Mouse (Mus musculus) limb, embryonic 10.5 days (tissue): Measurements from ENCODE around the gene Nrcam. TPM values are rescaled to one million over a fixed set of nuclear protein-coding genes. Genes with fewer than 3 reads are reported as not detected.

ENCODE experiments used
- DNase-seq: peaks from one replicate; pipeline ENCODE4 v3.0.0-alpha.2; 2017; ENCODE audit warnings: low spot score
- H3K27ac ChIP-seq: fragments of 300-500 bp; sonication (generic); 2 replicates; pipeline ENCODE4 v1.5.1; 2016; ENCODE audit warnings: mild to moderate bottlenecking
- H3K27me3 ChIP-seq: fragments of 300-500 bp; sonication (generic); 2 replicates; pipeline ENCODE4 v1.6.1; 2016; ENCODE audit warnings: low read depth, mild to moderate bottlenecking; ENCODE audit not compliant: poor library complexity, severe bottlenecking
- H3K36me3 ChIP-seq: fragments of 300-500 bp; sonication (generic); 2 replicates; pipeline ENCODE4 v1.6.1; 2016; ENCODE audit warnings: mild to moderate bottlenecking, moderate library complexity
- H3K4me1 ChIP-seq: fragments of 300-500 bp; sonication (generic); 2 replicates; pipeline ENCODE4 v1.6.1; 2016
- H3K4me3 ChIP-seq: fragments of 300-500 bp; sonication (generic); 2 replicates; pipeline ENCODE4 v1.5.1; 2016; ENCODE audit warnings: mild to moderate bottlenecking, moderate library complexity
- H3K9me3 ChIP-seq: fragments of 300-500 bp; sonication (generic); replicated peaks from 2 replicates; pipeline ENCODE4 v1.6.1; 2016; ENCODE audit warnings: mild to moderate bottlenecking
- WGBS: fragments of 180-500 bp; shearing (Covaris S2); methylation state at CpG from one replicate; pipeline ENCODE4 v1.1.7; 2016; 5-methylcytosine and 5-hydroxymethylcytosine counted together
- polyA plus RNA-seq: library from polyadenylated mRNA; unstranded; fragments of >200 nt; fragmentation: Nextera tagmentation; extraction: Ambion mirVana; gene quantifications from 2 replicates; pipeline ENCODE4 v1.2.1, GENCODE M21; 2016

The Nrcam gene
- polyA plus RNA-seq, 1 experiment from 2014 or later = 0.91 TPM

GRCm38 (mm10) chr12:44457961-44458360 is 129.3 kb downstream of the Nrcam start:
- no peak overlapping the region for H3K27ac ChIP-seq
- DNase-seq = no peak
- no peaks in the 10 kb centered on the region for H3K36me3 ChIP-seq
- H3K4me1 ChIP-seq = no peaks in the 10 kb centered on the region
- no peaks in the 10 kb centered on the region for H3K9me3 ChIP-seq
- no peaks in the 10 kb centered on the region for H3K27me3 ChIP-seq
- no peak overlapping the region for H3K4me3 ChIP-seq
- 85% methylated on average over 4 of the region's 4 CpGs for WGBS

- H3K27me3 ChIP-seq = no peaks in the 10 kb centered on the region
- H3K4me1 ChIP-seq = no peaks in the 10 kb centered on the region
- H3K4me3 ChIP-seq = no peak overlapping the region
- no peak overlapping the region for H3K27ac ChIP-seq
- H3K36me3 ChIP-seq = no peaks in the 10 kb centered on the region
- WGBS = 72% methylated on average over 4 of the region's 4 CpGs
- H3K9me3 ChIP-seq = no peaks in the 10 kb centered on the region
- DNase-seq = no peak
These were observed 133.8 kb downstream of the Nrcam start for GRCm38 (mm10) chr12:44462436-44462835.

GRCm38 (mm10) chr12:44462976-44463375 is 134.3 kb downstream of the Nrcam start:
- Histone ChIP-seq H3K27me3 (no peaks in the 10 kb centered on the region), H3K4me3 (no peak overlapping the region), H3K9me3 (no peaks in the 10 kb centered on the region), H3K4me1 (no peaks in the 10 kb centered on the region), H3K27ac (no peak overlapping the region), H3K36me3 (no peaks in the 10 kb centered on the region)
- 78% methylated on average over 6 of the region's 6 CpGs for WGBS
- no peak for DNase-seq

GRCm38 (mm10) chr12:44471073-44471472 is 142.4 kb downstream of the Nrcam start:
- H3K9me3 ChIP-seq = no peaks in the 10 kb centered on the region
- no peaks in the 10 kb centered on the region for H3K4me1 ChIP-seq
- H3K27me3 ChIP-seq = no peaks in the 10 kb centered on the region
- H3K36me3 ChIP-seq = no peaks in the 10 kb centered on the region
- H3K27ac ChIP-seq = no peak overlapping the region
- DNase-seq = no peak
- H3K4me3 ChIP-seq = no peak overlapping the region
- 86% methylated on average over 5 of the region's 5 CpGs for WGBS

GRCm38 (mm10) chr12:44475355-44475754 is 146.7 kb downstream of the Nrcam start:
- H3K36me3 ChIP-seq = no peaks in the 10 kb centered on the region
- H3K4me3 ChIP-seq = no peak overlapping the region
- H3K27ac ChIP-seq = no peak overlapping the region
- no peak for DNase-seq
- no peaks in the 10 kb centered on the region for H3K9me3 ChIP-seq
- no peaks in the 10 kb centered on the region for H3K4me1 ChIP-seq
- H3K27me3 ChIP-seq = no peaks in the 10 kb centered on the region

GRCm38 (mm10) chr12:44479260-44480030 is 150.8 kb downstream of the Nrcam start:
- WGBS = 88% methylated on average over 6 of the region's 6 CpGs
- Histone ChIP-seq H3K4me1 (no peaks in the 10 kb centered on the region), H3K36me3 (no peaks in the 10 kb centered on the region), H3K27me3 (no peaks in the 10 kb centered on the region), H3K27ac (no peak overlapping the region), H3K4me3 (no peak overlapping the region), H3K9me3 (no peaks in the 10 kb centered on the region)
- no peak for DNase-seq

GRCm38 (mm10) chr12:44480031-44480419 is 151.3 kb downstream of the Nrcam start:
- Histone ChIP-seq H3K27me3 (no peaks in the 10 kb centered on the region), H3K27ac (no peak overlapping the region), H3K4me1 (no peaks in the 10 kb centered on the region), H3K36me3 (no peaks in the 10 kb centered on the region), H3K9me3 (no peaks in the 10 kb centered on the region), H3K4me3 (no peak overlapping the region)
- WGBS = 94% methylated on average over 2 of the region's 2 CpGs
- no peak for DNase-seq

- WGBS = 49% methylated on average over 3 of the region's 3 CpGs
- H3K27me3 ChIP-seq = no peaks in the 10 kb centered on the region
- DNase-seq = no peak
- no peaks in the 10 kb centered on the region for H3K36me3 ChIP-seq
- no peak overlapping the region for H3K27ac ChIP-seq
- H3K4me1 ChIP-seq = no peaks in the 10 kb centered on the region
- no peaks in the 10 kb centered on the region for H3K9me3 ChIP-seq
- no peak overlapping the region for H3K4me3 ChIP-seq
These were observed 152.7 kb downstream of the Nrcam start for GRCm38 (mm10) chr12:44481415-44481814.

GRCm38 (mm10) chr12:44492759-44493479 is 164.2 kb downstream of the Nrcam start:
- no peak for DNase-seq
- WGBS = 76% methylated on average over 5 of the region's 5 CpGs

GRCm38 (mm10) chr12:44497762-44498161 is 169.1 kb downstream of the Nrcam start:
- Histone ChIP-seq H3K9me3 (no peaks in the 10 kb centered on the region), H3K4me3 (no peak overlapping the region), H3K27ac (no peak overlapping the region), H3K4me1 (no peaks in the 10 kb centered on the region), H3K27me3 (no peaks in the 10 kb centered on the region), H3K36me3 (no peaks in the 10 kb centered on the region)
- 88% methylated on average over 2 of the region's 2 CpGs for WGBS
- DNase-seq = no peak

More at GRCm38 (mm10) chr12:44492759-44493479, 164.2 kb downstream of the Nrcam start:
- Histone ChIP-seq H3K36me3 (no peaks in the 10 kb centered on the region), H3K4me3 (no peak overlapping the region), H3K4me1 (no peaks in the 10 kb centered on the region), H3K27me3 (no peaks in the 10 kb centered on the region), H3K27ac (no peak overlapping the region), H3K9me3 (no peaks in the 10 kb centered on the region)

- H3K36me3 ChIP-seq = no peaks in the 10 kb centered on the region
- no peak overlapping the region for H3K27ac ChIP-seq
- DNase-seq = no peak
- H3K4me3 ChIP-seq = no peak overlapping the region
- no peaks in the 10 kb centered on the region for H3K4me1 ChIP-seq
- WGBS = 76% methylated on average over 5 of the region's 5 CpGs
- no peaks in the 10 kb centered on the region for H3K9me3 ChIP-seq
- no peaks in the 10 kb centered on the region for H3K27me3 ChIP-seq
These were observed 170.2 kb downstream of the Nrcam start for GRCm38 (mm10) chr12:44498872-44499271.

GRCm38 (mm10) chr12:44501807-44502487 is 173.3 kb downstream of the Nrcam start:
- H3K4me3 ChIP-seq = no peak overlapping the region
- DNase-seq = no peak
- no peak overlapping the region for H3K27ac ChIP-seq
- no peaks in the 10 kb centered on the region for H3K36me3 ChIP-seq
- no peaks in the 10 kb centered on the region for H3K9me3 ChIP-seq
- H3K27me3 ChIP-seq = no peaks in the 10 kb centered on the region
- WGBS = 79% methylated on average over 5 of the region's 5 CpGs
- H3K4me1 ChIP-seq = no peaks in the 10 kb centered on the region

GRCm38 (mm10) chr12:44503737-44504136 is 175.1 kb downstream of the Nrcam start:
- 87% methylated on average over 4 of the region's 4 CpGs for WGBS
- no peak for DNase-seq
- no peak overlapping the region for H3K27ac ChIP-seq
- no peaks in the 10 kb centered on the region for H3K27me3 ChIP-seq
- H3K4me3 ChIP-seq = no peak overlapping the region
- no peaks in the 10 kb centered on the region for H3K9me3 ChIP-seq
- no peaks in the 10 kb centered on the region for H3K36me3 ChIP-seq
- H3K4me1 ChIP-seq = no peaks in the 10 kb centered on the region
